Mouse (Mus musculus) fat pad, adult 2 months (tissue): ENCODE results near the gene Ctsm.
"Not testable (repeated sequence)": the region's sequence is repeated elsewhere in the genome, so short reads cannot be mapped to it uniquely, and the experiment has no call there.

Experiments
- DNase-seq: peaks from one replicate; pipeline ENCODE4 v3.0.0-alpha.2; 2011; ENCODE audit warnings: low read depth, low spot score; ENCODE audit errors: extremely low read depth

The Ctsm gene

DNA sequence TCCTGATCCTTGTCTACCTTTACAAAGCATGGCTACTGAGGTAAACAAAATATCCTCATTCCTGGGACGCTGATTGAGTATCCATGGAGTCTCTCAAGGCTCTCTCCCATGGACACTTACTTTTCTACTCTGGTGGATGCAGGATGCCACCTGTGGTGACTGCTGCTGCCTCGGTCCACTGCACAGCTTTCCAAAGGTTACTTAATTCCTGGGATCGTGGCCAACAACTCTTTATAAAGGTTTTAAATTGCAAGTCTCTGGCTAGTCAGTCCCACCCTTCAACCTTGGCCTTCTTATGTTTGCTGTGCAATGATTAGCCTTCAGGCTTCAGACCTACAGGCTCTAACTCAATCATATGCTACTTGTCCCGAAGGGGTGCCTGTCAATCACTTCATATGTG, at the start of gene Ctsm:
Gene Ctsm, minus strand, starts transcription at position 209 of the 400 bp plus-strand sequence.
- DNase-seq: no peak

- DNase-seq: no peak
These were observed 28.4 kb upstream of the Ctsm start, which contains the start of gene Cts3 for GRCm38 (mm10) chr13:61570027-61570426. TSS of gene Cts3 (minus strand) at chr13:61570127.

DNA sequence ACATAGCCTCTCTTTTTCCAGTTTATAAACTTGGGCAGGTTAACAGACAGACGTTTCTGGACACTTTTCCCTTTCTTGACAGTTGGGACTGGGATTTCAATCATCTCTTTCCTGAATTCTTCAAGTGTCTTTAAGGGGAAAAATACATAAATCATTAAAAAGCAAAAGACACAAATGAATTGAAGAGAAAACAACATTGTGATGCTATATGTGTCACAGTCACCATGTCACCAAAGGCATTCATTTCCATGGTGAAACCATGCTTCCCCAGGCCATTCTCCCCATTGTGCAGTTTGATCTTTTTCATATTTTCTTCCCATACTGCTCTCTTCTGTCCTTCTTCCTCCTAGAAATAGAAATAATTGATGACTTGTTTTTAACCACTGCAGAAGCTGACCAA, 26.4 kb upstream of the Ctsm start, which contains the start of gene Gm49352:
Gene Gm49352, minus strand, starts transcription at position 101 of the 400 bp plus-strand sequence.
- DNase-seq: not testable (repeated sequence)
